Mouse (Mus musculus) heart, adult 2 months (tissue): ENCODE data around the gene Ttc7.

Source experiments
- CTCF ChIP-seq: fragments of 200-600 bp; IDR thresholded peaks from 2 replicates; pipeline ENCODE4 v1.8.1; 2022; ENCODE audit warnings: antibody characterized with exemption, mild to moderate bottlenecking, moderate library complexity
- POLR2A ChIP-seq: fragments of 200-500 bp; IDR thresholded peaks from 2 replicates; pipeline ENCODE4 v1.6.1; 2011; ENCODE audit warnings: mild to moderate bottlenecking, low read depth, low read length, control low read depth; ENCODE audit not compliant: insufficient read depth

- TF ChIP-seq POLR2A: no peak
- no peak for TF ChIP-seq CTCF
Measured at GRCm38 (mm10) chr17:87387068-87387467, 104.4 kb downstream of the Ttc7 start.
